Mouse (Mus musculus): Measurements from ENCODE around the gene Sbk1. TPM values are rescaled to one million over a fixed set of nuclear protein-coding genes. Genes with fewer than 3 reads are reported as not detected.

The Sbk1 gene
- polyA plus RNA-seq, 1 experiment: 14.2 TPM

DNA sequence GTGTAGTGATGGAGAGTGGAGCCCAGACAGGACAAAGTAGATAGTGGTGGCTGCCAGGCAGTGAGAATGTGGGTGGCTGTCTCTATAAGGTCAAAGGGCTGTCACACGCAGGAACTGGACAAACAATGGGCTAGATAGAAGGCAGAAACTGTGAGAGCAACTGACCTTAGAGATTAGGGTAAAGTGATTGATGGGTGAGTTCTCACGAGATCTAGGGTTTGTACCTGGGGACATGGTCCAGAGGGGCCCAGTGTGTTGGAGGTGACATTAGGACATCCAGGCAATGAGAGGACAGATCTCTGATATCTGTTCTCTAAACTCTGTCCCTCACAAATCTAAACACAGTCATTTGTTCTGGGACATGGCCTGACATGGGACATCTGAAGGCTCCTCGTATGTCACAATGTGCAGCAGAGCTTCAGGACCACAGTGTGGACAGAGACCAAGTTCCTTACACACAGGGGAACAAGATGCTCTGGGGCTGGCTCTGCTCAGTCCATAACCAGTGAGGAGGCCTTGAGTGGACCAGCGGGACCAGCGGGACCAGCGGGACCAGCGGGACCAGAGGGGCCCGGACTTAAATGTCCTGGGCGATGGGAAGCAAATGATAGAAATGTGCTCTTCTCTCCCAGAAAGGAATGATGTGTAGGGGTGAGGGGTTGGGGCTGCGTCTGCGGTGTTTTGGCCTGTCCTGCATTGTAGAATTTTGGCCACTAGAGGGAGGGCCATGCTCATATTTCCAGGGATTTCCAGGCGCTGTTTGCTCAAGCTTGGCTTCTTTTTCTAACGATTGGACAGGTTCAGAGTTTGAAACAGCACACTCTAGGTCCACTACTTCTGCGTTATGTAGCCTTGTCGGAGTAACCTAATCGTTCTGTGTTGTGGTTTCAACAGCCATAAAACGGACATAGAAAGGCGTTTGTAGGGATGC is 11.9 kb upstream of the Sbk1 start:
- no peak overlapping the region for H3K4me3 ChIP-seq (replicated peaks; ENCODE audit: extremely low read depth, low read depth, low read length)
- DNase-seq: peak; percentile 62
- 5% methylated on average over 18 of the region's 18 CpGs for WGBS
- TF ChIP-seq CTCF (IDR thresholded peaks at IDR 0.05; ENCODE audit: insufficient read depth, low read length) (peak; percentile 91), POLR2A (IDR thresholded peaks at IDR 0.05; ENCODE audit: borderline replicate concordance, extremely low read depth, low read depth, low read length) (no peak)
- H3K4me1 ChIP-seq (ENCODE audit: control insufficient read depth, insufficient read depth, low read length): no peaks in the 10 kb centered on the region

GRCm38 (mm10) chr7:126261823-126262222 is 10.6 kb upstream of the Sbk1 start:
- Histone ChIP-seq H3K4me3 (replicated peaks; ENCODE audit: extremely low read depth, low read depth, low read length) (no peak overlapping the region), H3K4me1 (ENCODE audit: control insufficient read depth, insufficient read depth, low read length) (no peaks in the 10 kb centered on the region)
- no peak for TF ChIP-seq POLR2A (IDR thresholded peaks at IDR 0.05; ENCODE audit: borderline replicate concordance, extremely low read depth, low read depth, low read length)
- TF ChIP-seq CTCF (IDR thresholded peaks at IDR 0.05; ENCODE audit: insufficient read depth, low read length): no peak
- 58% methylated on average over 4 of the region's 4 CpGs for WGBS
- DNase-seq: no peak

- DNase-seq: no peak
- Histone ChIP-seq H3K4me3 (replicated peaks; ENCODE audit: extremely low read depth, low read depth, low read length) (no peak overlapping the region), H3K4me1 (ENCODE audit: control insufficient read depth, insufficient read depth, low read length) (no peaks in the 10 kb centered on the region)
- 48% methylated on average over 7 of the region's 7 CpGs for WGBS
- TF ChIP-seq CTCF (IDR thresholded peaks at IDR 0.05; ENCODE audit: insufficient read depth, low read length) (no peak), POLR2A (IDR thresholded peaks at IDR 0.05; ENCODE audit: borderline replicate concordance, extremely low read depth, low read depth, low read length) (no peak)
Observed at GRCm38 (mm10) chr7:126263964-126264363, 8.5 kb upstream of the Sbk1 start.

DNA sequence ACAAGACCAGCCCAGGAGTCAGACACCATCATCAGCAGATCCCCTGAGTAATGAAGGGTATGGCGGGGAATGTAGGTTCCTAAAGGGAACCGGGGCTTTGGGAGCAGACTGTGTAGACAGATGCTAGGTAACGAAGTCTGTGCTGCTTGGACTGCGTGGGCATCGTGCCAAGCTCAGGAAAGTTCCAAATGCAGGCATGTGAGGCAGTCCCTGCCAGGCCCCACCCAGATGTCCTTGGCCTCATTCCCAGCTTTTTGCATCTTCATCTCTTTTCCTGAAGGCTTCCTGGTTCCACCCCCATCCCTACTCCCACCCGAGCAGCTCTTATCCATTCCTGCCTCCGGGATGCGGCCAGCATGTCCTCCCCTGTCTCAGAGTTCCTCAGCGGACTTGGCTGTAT is 6.5 kb upstream of the Sbk1 start:
- Histone ChIP-seq H3K4me3 (replicated peaks; ENCODE audit: extremely low read depth, low read depth, low read length) (no peak overlapping the region), H3K4me1 (ENCODE audit: control insufficient read depth, insufficient read depth, low read length) (no peaks in the 10 kb centered on the region)
- peak; percentile 21 for DNase-seq
- WGBS: 24% methylated on average over 9 of the region's 9 CpGs
- TF ChIP-seq CTCF (IDR thresholded peaks at IDR 0.05; ENCODE audit: insufficient read depth, low read length) (no peak), POLR2A (IDR thresholded peaks at IDR 0.05; ENCODE audit: borderline replicate concordance, extremely low read depth, low read depth, low read length) (no peak)

- 48% methylated on average over 4 of the region's 4 CpGs for WGBS
- TF ChIP-seq POLR2A (IDR thresholded peaks at IDR 0.05; ENCODE audit: borderline replicate concordance, extremely low read depth, low read depth, low read length) (no peak), CTCF (IDR thresholded peaks at IDR 0.05; ENCODE audit: insufficient read depth, low read length) (no peak)
- no peaks in the 10 kb centered on the region for H3K4me1 ChIP-seq (ENCODE audit: control insufficient read depth, insufficient read depth, low read length)
- no peak overlapping the region for H3K4me3 ChIP-seq (replicated peaks; ENCODE audit: extremely low read depth, low read depth, low read length)
- no peak for DNase-seq
Observed at GRCm38 (mm10) chr7:126266372-126266870, 6.0 kb upstream of the Sbk1 start.

DNA sequence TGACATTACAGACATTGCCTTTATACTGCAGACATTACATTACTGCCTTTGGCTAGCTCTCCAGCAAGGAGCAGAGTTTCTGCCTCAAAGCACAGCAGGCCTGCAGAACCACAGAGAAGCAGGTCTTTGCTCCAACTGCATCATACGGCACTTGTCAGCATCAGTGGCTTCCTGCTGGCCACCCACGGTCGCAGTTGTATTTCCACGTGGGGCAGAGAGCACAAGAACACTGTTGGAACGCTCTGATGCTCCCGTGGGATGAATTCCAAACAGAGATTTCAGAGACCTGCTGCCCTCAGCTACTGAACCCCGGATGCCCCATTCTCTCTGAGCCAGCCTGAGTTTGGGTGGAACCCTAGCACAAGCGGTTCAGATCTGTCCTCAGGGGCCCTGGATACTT is 4.8 kb upstream of the Sbk1 start:
- no peaks in the 10 kb centered on the region; the same call in 1 of the 2 replicates for H3K4me1 ChIP-seq (ENCODE audit: control insufficient read depth, insufficient read depth, low read length)
- DNase-seq: no peak
- TF ChIP-seq CTCF (IDR thresholded peaks at IDR 0.05; ENCODE audit: insufficient read depth, low read length) (no peak), POLR2A (IDR thresholded peaks at IDR 0.05; ENCODE audit: borderline replicate concordance, extremely low read depth, low read depth, low read length) (no peak)
- WGBS: 57% methylated on average over 8 of the region's 8 CpGs
- no peak overlapping the region for H3K4me3 ChIP-seq (replicated peaks; ENCODE audit: extremely low read depth, low read depth, low read length)

GRCm38 (mm10) chr7:126272770-126273311 is 422 bp downstream of the Sbk1 start:
- DNase-seq: no peak
- H3K4me1 ChIP-seq (ENCODE audit: control insufficient read depth, insufficient read depth, low read length): peaks cover 8% of the 10 kb centered on the region
- WGBS: under 1% methylated on average over 37 of the region's 38 CpGs

DNA sequence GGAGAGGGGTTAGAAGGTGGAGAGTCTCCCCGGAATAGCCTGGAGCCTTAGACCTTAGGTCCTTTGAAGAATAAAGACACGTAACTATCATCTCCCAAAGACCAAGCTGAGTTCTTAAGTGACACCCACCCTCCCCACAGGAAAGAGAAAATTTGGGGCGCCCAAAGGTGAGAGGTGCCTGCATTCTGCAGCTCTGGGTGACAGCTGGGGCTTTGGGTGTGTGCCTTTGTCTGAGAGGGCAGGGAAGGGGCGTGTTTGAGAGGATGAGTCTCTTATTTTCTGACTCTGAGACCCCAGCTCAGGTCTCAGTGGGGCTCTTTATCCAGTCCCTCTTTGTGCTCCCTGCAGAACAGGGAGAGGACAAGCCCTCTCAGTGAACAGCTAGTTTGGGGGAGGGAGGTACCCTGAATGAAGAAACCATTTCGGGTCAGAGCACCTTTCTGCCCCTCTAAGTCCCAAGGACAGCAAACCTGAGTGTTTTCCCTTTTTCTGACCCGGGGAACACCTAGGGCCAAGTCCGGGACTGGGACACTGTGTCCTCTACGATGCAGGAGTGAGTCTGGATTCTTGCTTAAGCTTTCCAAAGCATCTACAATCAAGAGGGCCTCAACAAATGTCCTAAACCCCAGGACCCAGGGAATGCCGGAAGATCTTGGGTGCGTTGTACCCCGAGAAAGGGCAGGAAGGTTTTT is 1.1 kb downstream of the Sbk1 start:
- WGBS: 28% methylated on average over 11 of the region's 11 CpGs
- Histone ChIP-seq H3K4me3 (replicated peaks; ENCODE audit: extremely low read depth, low read depth, low read length) (peak overlapping the region; percentile 86), H3K4me1 (ENCODE audit: control insufficient read depth, insufficient read depth, low read length) (peaks cover 8% of the 10 kb centered on the region)
- DNase-seq: no peak
- TF ChIP-seq CTCF (IDR thresholded peaks at IDR 0.05; ENCODE audit: insufficient read depth, low read length) (no peak), POLR2A (IDR thresholded peaks at IDR 0.05; ENCODE audit: borderline replicate concordance, extremely low read depth, low read depth, low read length) (no peak)

More at GRCm38 (mm10) chr7:126272770-126273311, 422 bp downstream of the Sbk1 start:
- no peak for TF ChIP-seq CTCF (IDR thresholded peaks at IDR 0.05; ENCODE audit: insufficient read depth, low read length)
- TF ChIP-seq POLR2A (IDR thresholded peaks at IDR 0.05; ENCODE audit: borderline replicate concordance, extremely low read depth, low read depth, low read length): no peak
- H3K4me3 ChIP-seq (replicated peaks; ENCODE audit: extremely low read depth, low read depth, low read length): peak overlapping the region; percentile 86

- no peak for TF ChIP-seq POLR2A (IDR thresholded peaks at IDR 0.05; ENCODE audit: borderline replicate concordance, extremely low read depth, low read depth, low read length)
- TF ChIP-seq CTCF (IDR thresholded peaks at IDR 0.05; ENCODE audit: insufficient read depth, low read length): no peak
- Histone ChIP-seq H3K4me1 (ENCODE audit: control insufficient read depth, insufficient read depth, low read length) (peaks cover 8% of the 10 kb centered on the region), H3K4me3 (replicated peaks; ENCODE audit: extremely low read depth, low read depth, low read length) (no peak overlapping the region)
- no peak for DNase-seq
- WGBS: 49% methylated on average over 3 of the region's 3 CpGs
Observed at GRCm38 (mm10) chr7:126274137-126274536, 1.7 kb downstream of the Sbk1 start.

Data from lung, adult 2 months (tissue).